Mouse (Mus musculus) G1E (cell line): Measurements from ENCODE around the gene 1190002N15Rik.

Experiments used
- CTCF ChIP-seq: IDR thresholded peaks from 2 replicates; pipeline ENCODE4 v1.5.1; 2012; ENCODE audit warnings: low read depth, low read length, inconsistent platforms, mixed read lengths
- GATA1 ChIP-seq: IDR thresholded peaks from 2 replicates; pipeline ENCODE4 v1.6.1; 2012; ENCODE audit warnings: borderline replicate concordance, low read length, inconsistent platforms, mixed read lengths
- GATA2 ChIP-seq: IDR thresholded peaks from 2 replicates; pipeline ENCODE4 v1.6.1; 2012; ENCODE audit warnings: low read depth, low read length, inconsistent platforms, borderline replicate concordance
- POLR2AphosphoS5 ChIP-seq: IDR thresholded peaks from 2 replicates; pipeline ENCODE4 v1.6.1; 2012; ENCODE audit warnings: low read depth, low read length, inconsistent platforms; ENCODE audit not compliant: insufficient replicate concordance
- TAL1 ChIP-seq: conservative IDR thresholded peaks from 2 replicates; pipeline ENCODE4 v1.6.1; 2012; ENCODE audit warnings: low read depth, low read length, inconsistent platforms, mixed read lengths

DNA sequence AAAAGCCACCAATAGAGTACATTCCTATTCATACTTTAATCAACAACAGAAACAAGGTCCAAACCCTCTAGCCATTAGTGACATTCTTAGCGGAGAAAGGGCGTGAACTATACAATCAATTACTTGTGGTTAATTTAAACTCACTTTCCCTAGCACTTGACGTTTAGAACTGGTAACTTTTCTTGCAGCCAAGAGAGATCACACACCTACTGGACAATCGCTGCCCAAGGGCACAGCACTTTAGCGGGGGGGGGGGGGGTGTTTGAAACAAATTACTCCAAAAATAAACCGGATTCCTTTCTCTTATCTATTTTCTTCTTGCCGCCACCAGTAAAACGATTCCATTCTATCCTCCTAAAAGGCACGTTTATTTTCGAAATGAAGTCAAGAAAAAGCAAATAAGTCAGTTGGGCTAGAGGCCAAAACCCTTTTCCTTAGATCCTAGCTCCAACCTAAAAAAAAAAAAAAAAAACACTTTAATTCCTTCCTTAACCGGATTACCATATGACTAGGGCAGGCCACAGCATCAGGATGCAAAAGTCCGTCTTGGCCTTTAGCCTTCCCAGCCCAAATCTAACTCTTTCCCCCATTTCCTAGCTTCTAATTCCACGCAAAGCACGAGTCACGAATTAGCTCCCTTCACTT lies 1.5 kb downstream of the 1190002N15Rik start:
- TF ChIP-seq CTCF (no peak), TAL1 (no peak), POLR2AphosphoS5 (no peak), GATA1 (no peak), GATA2 (no peak)
